Mouse (Mus musculus) neural tube, embryonic 14.5 days (tissue): Measurements from ENCODE around the gene Msh4. TPM values are rescaled to one million over a fixed set of nuclear protein-coding genes. Genes with fewer than 3 reads are reported as not detected.
"Not testable (repeated sequence)": the region's sequence is repeated elsewhere in the genome, so short reads cannot be mapped to it uniquely, and the experiment has no call there.

Source experiments
- ATAC-seq: fragments of 200-750 bp; cut with Nextera tagmentation; 2 replicates; pipeline ENCODE4 v1.8.0; 2017; ENCODE audit warnings: low read depth, mild to moderate bottlenecking, moderate TSS enrichment, moderate library complexity
- H3K27ac ChIP-seq: fragments of 300-500 bp; sonication (generic); 2 replicates; pipeline ENCODE4 v1.5.1; 2014; ENCODE audit warnings: low read depth, mild to moderate bottlenecking, control low read depth, low read length, moderate library complexity, mixed read lengths
- H3K27me3 ChIP-seq: fragments of 300-500 bp; sonication (generic); 2 replicates; pipeline ENCODE4 v1.6.1; 2014; ENCODE audit warnings: low read length; ENCODE audit not compliant: control insufficient read depth, insufficient read depth
- H3K36me3 ChIP-seq: fragments of 300-500 bp; sonication (generic); 2 replicates; pipeline ENCODE4 v1.6.1; 2014; ENCODE audit warnings: low read length, mixed read lengths; ENCODE audit not compliant: control insufficient read depth, insufficient read depth
- H3K4me1 ChIP-seq: fragments of 300-500 bp; sonication (generic); 2 replicates; pipeline ENCODE4 v1.6.1; 2014; ENCODE audit warnings: low read length; ENCODE audit not compliant: control insufficient read depth, insufficient read depth
- H3K4me2 ChIP-seq: fragments of 300-500 bp; sonication (generic); 2 replicates; pipeline ENCODE4 v1.6.1; 2014; ENCODE audit warnings: mild to moderate bottlenecking, low read depth, low read length, control low read depth
- H3K4me3 ChIP-seq: fragments of 300-500 bp; sonication (generic); 2 replicates; pipeline ENCODE4 v1.5.1; 2014; ENCODE audit warnings: low read depth, low read length, control low read depth, mixed read lengths
- H3K9ac ChIP-seq: fragments of 300-500 bp; sonication (generic); replicated peaks from 2 replicates; pipeline ENCODE4 v1.6.1; 2014; ENCODE audit warnings: low read depth, mild to moderate bottlenecking, control low read depth, low read length, mixed read lengths
- H3K9me3 ChIP-seq: fragments of 300-500 bp; sonication (generic); 2 replicates; pipeline ENCODE4 v1.6.1; 2016; ENCODE audit warnings: low read length; ENCODE audit not compliant: control insufficient read depth
- WGBS: fragments of 180-500 bp; shearing (Covaris S2); extraction: QIAGEN DNeasy Blood & Tissue Kit; methylation state at CpG from one replicate; pipeline ENCODE4 v1.1.7; 2014; 5-methylcytosine and 5-hydroxymethylcytosine counted together
- polyA plus RNA-seq: library from polyadenylated mRNA; unstranded; fragments of >200 nt; fragmentation: Nextera tagmentation; extraction: Ambion mirVana; gene quantifications from 2 replicates; pipeline ENCODE4 v1.2.1, GENCODE M21; 2014

Gene Msh4
- polyA plus RNA-seq, 1 experiment from 2014 or later = 0.31 TPM

DNA sequence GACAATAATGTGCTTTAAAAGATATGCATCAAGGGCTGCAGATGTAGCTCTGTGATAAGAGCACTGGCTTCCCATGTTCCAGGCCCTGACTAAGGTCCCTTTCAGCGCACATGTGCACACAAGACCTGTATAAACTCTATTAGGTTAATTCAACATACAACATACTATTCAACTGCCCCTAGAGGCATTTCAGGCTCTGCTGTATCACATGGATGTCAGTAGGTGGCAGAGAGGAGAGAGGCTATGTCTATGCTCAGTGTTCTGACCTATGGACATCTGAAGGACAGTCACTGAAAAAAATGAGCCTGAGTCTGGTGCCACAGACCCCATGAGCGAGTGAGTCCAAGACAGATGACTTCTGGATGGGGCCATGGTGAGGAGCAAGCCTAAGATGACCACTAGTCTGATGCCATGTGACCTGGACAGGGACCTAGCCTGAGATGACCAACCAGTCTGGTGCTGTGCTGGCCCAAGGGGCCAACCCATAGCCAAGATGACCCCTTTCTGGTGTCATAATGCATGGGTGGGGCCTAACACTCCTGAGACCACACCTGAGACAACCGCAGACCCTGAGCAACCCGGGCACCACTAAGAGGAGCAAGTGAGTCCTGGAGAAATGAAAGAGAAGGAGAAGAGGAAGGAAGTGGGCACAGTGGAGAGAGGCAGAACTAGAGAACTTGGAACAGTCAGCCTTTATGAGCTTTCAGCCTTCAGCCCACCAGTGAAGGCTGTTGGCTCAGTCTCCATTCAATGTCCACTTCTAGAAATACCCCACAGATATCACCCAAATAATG lies 41.1 kb downstream of the Msh4 start:
- Histone ChIP-seq H3K36me3 (no peaks in the 10 kb centered on the region), H3K27ac (no peak overlapping the region), H3K4me2 (no peak overlapping the region), H3K9ac (no peak overlapping the region), H3K9me3 (no peaks in the 10 kb centered on the region), H3K4me1 (no peaks in the 10 kb centered on the region), H3K27me3 (no peaks in the 10 kb centered on the region), H3K4me3 (no peak overlapping the region)
- 89% methylated on average over 4 of the region's 4 CpGs for WGBS
- no peak for ATAC-seq

- no peaks in the 10 kb centered on the region for H3K27me3 ChIP-seq
- no peaks in the 10 kb centered on the region for H3K36me3 ChIP-seq
- ATAC-seq = no peak
- no peaks in the 10 kb centered on the region for H3K9me3 ChIP-seq
- no peaks in the 10 kb centered on the region for H3K4me1 ChIP-seq
- no peak overlapping the region for H3K4me3 ChIP-seq
- H3K27ac ChIP-seq = no peak overlapping the region
- WGBS = 91% methylated on average over 2 of the region's 2 CpGs
- H3K4me2 ChIP-seq = no peak overlapping the region
- no peak overlapping the region for H3K9ac ChIP-seq
Observed at GRCm38 (mm10) chr3:153863816-153864215, 42.1 kb downstream of the Msh4 start.

- not testable (repeated sequence) for H3K4me3 ChIP-seq, H3K27ac ChIP-seq, H3K9ac ChIP-seq, H3K36me3 ChIP-seq, H3K9me3 ChIP-seq, H3K4me1 ChIP-seq, ATAC-seq, H3K4me2 ChIP-seq, H3K27me3 ChIP-seq
- WGBS = 91% methylated on average over 8 of the region's 8 CpGs
Observed at GRCm38 (mm10) chr3:153860392-153860791, 45.5 kb downstream of the Msh4 start.

DNA sequence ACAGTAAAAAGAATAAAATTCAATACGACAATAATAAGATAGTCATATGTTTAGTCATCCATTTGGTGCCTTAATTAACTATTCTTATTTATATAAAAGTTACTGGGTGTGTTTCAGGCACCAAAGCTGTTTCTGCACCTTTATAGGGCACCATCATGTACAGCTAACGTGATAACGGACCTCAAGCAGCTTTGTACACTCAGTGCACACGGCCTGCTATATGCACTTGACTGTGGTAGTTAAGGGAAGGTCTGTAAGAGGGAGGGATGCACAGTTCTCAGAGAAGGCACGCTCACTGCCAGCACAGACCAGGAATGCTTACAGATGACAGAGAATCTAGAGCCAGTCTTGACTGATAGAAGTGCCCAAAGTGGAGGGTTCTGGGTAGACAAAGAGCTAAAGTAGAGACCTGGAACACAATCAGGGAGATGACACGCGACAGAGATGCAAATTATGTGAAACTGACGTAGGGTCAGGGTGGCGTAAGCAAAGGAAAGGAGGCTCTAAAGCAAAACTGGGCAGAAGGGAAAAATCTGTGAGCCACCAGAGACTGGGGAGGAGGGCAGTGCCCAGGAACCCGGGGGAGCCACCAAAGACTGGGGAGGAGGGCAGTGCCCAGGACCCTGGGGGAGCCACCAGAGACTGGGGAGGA lies 47.5 kb downstream of the Msh4 start:
- Histone ChIP-seq H3K4me3 (no peak overlapping the region), H3K27me3 (no peaks in the 10 kb centered on the region), H3K36me3 (no peaks in the 10 kb centered on the region), H3K4me2 (no peak overlapping the region), H3K9ac (no peak overlapping the region), H3K4me1 (no peaks in the 10 kb centered on the region), H3K9me3 (no peaks in the 10 kb centered on the region), H3K27ac (no peak overlapping the region)
- no peak for ATAC-seq
- 83% methylated on average over 10 of the region's 10 CpGs for WGBS

DNA sequence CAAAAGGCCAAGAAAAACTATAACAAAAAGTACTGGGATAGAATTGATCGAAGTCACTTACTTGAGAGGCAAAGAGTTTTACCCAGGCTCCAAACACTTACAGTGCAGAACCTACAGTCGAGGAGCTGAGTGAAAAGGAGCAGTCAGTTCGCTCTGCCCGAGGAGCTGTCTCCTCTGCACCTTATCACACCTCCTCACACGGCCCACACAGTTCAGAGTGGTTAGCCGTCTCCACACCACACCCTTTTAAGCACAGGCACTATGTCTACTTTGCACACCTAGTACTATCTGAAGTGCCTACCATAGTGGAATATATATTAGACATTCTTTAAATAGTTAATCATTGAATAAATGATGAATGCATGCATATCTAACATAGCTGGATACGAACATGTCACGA lies 53.7 kb downstream of the Msh4 start:
- Histone ChIP-seq H3K9ac (no peak overlapping the region), H3K36me3 (no peaks in the 10 kb centered on the region), H3K27ac (no peak overlapping the region), H3K4me1 (no peaks in the 10 kb centered on the region), H3K4me2 (no peak overlapping the region), H3K27me3 (no peaks in the 10 kb centered on the region), H3K4me3 (no peak overlapping the region), H3K9me3 (no peaks in the 10 kb centered on the region)
- ATAC-seq = no peak
- WGBS = 84% methylated on average over 8 of the region's 8 CpGs

GRCm38 (mm10) chr3:153850759-153851158 lies 55.2 kb downstream of the Msh4 start:
- no peak for ATAC-seq

DNA sequence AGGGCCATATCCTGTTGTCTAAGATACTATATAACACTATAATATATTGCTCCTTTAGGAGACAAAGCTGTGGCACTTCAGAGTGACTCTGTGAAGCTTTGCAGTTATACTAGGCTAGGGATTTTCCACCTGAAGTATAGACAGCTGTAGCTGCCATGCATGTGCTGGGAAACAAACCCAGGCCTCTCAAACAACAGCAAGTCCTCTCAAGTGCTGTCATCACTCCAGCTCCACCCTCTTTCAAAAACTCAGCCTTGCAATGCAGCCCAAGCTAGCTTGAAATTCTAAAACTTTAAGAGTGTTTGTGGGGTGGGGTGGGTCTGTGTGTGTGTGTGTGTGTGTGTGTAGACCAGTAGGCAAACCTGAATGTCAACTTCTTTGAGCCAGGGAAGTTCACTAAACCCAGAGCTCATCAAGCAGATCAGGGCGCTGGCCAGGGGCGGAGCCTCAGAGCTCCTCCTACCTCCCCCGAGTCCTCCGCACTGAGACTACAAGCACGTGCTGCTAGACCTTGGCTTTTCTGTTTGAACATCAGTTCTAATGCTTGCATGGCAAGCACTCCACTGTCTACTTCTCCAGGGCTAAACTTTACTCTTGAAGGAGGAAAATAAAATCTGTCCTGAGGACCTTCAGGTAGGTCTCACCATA lies 56.4 kb downstream of the Msh4 start:
- Histone ChIP-seq H3K27me3 (no peaks in the 10 kb centered on the region), H3K9ac (no peak overlapping the region), H3K36me3 (no peaks in the 10 kb centered on the region), H3K27ac (no peak overlapping the region), H3K9me3 (no peaks in the 10 kb centered on the region), H3K4me1 (no peaks in the 10 kb centered on the region), H3K4me2 (no peak overlapping the region), H3K4me3 (no peak overlapping the region)
- ATAC-seq = no peak
- 11% methylated on average over 5 of the region's 5 CpGs for WGBS

More at GRCm38 (mm10) chr3:153850759-153851158, 55.2 kb downstream of the Msh4 start:
- Histone ChIP-seq H3K9ac (no peak overlapping the region), H3K4me2 (no peak overlapping the region), H3K4me1 (no peaks in the 10 kb centered on the region), H3K4me3 (no peak overlapping the region), H3K27ac (no peak overlapping the region), H3K27me3 (no peaks in the 10 kb centered on the region), H3K9me3 (no peaks in the 10 kb centered on the region), H3K36me3 (no peaks in the 10 kb centered on the region)
- WGBS = 82% methylated on average over 7 of the region's 7 CpGs

DNA sequence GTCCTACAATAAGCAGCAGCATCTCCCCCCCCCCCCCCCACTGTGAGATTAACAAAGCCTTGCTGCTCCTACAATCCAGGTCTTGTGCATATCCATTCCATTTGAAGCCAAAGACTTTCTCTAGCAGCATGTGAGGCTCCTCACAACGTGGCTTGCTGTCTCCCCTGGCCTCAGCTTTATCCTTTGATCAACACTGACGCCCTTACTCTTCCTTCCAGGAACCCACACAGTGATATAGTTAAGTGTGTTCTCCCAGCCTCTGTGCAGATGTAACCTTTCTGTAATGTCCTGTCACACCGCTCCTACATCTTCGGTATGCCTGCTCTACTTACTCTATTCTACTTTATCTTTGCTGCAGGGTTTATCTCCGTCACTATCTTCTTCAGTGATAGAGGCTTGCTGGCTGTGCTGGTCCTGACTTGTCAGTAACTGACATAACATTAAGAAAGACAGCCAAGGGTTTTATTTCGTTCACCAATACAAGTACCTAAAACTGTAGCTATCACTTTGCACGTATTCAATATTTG lies 58.7 kb downstream of the Msh4 start:
- no peaks in the 10 kb centered on the region for H3K36me3 ChIP-seq
- H3K27ac ChIP-seq = no peak overlapping the region
- no peak overlapping the region for H3K4me3 ChIP-seq
- H3K4me2 ChIP-seq = no peak overlapping the region
- no peaks in the 10 kb centered on the region for H3K4me1 ChIP-seq
- no peaks in the 10 kb centered on the region for H3K9me3 ChIP-seq
- ATAC-seq = no peak
- no peaks in the 10 kb centered on the region for H3K27me3 ChIP-seq
- no peak overlapping the region for H3K9ac ChIP-seq
- WGBS = 87% methylated on average over 7 of the region's 7 CpGs

GRCm38 (mm10) chr3:153846109-153846508 lies 59.8 kb downstream of the Msh4 start:
- WGBS = 92% methylated on average over 4 of the region's 4 CpGs
- Histone ChIP-seq H3K4me3 (no peak overlapping the region), H3K4me2 (no peak overlapping the region), H3K4me1 (no peaks in the 10 kb centered on the region), H3K27ac (no peak overlapping the region), H3K9me3 (no peaks in the 10 kb centered on the region), H3K27me3 (no peaks in the 10 kb centered on the region), H3K36me3 (no peaks in the 10 kb centered on the region), H3K9ac (no peak overlapping the region)
- no peak for ATAC-seq
